In genomic region chr11:47630186-47630585, GRCm38 (mm10) we compare ENCODE assay signal across 9 mouse cellular contexts.
"Had no signal": no experiment of that assay in that cellular context is flagged by ENCODE, and none has a peak within 500 bp of the region (broad histone marks: within the 10 kb centered on the region; RNA-seq: fewer than 3 reads in every experiment).

No protein-coding gene starts in this region.

- DNase-seq: lung, adult 18-20 months; lung, embryonic 14.5 days; lung, postnatal 10 days; lung, postnatal 4 days; midbrain, embryonic 14.5 days; right cerebral cortex, postnatal 14 days; thymus, adult 2 months; thymus, postnatal 25 days; thymus, postnatal 4 days had no signal
